In genomic region chr13:92131384-92132150, GRCm38 (mm10) we compare ENCODE assay signal across 9 mouse cellular contexts. TPM values are rescaled to one million over a fixed set of nuclear protein-coding genes. Genes with fewer than 3 reads are reported as not detected.
DNase-seq lines count a peak whose midpoint lies in the region; ATAC-seq lines count a peak whose summit lies in the region.
"Had no signal": no experiment of that assay in that cellular context is flagged by ENCODE, and none has a peak within 500 bp of the region (broad histone marks: within the 10 kb centered on the region; RNA-seq: fewer than 3 reads in every experiment).

TSS of gene Rasgrf2 (minus strand) at chr13:92131656.

- 2% methylated on average over 68 of the region's 70 CpGs for WGBS in embryonic facial prominence, embryonic 11.5 days
- WGBS in heart, embryonic 11.5 days (ENCODE audit: insufficient replicate concordance) = 2% methylated on average over 70 of the region's 70 CpGs
- WGBS in kidney, embryonic 16.5 days = 1% methylated on average over 70 of the region's 70 CpGs
- WGBS in neural tube, embryonic 12.5 days = 2% methylated on average over 70 of the region's 70 CpGs

- H3K27me3 ChIP-seq in embryonic facial prominence, embryonic 11.5 days (ENCODE audit: control insufficient read depth, insufficient read depth, low read length) = peaks cover 16% of the 10 kb centered on the region
- peaks cover 11% of the 10 kb centered on the region; the same call in 1 of the 2 replicates for H3K27me3 ChIP-seq in heart, embryonic 11.5 days (ENCODE audit: control insufficient read depth, insufficient read depth, low read length)
- H3K27me3 ChIP-seq in kidney, embryonic 16.5 days (ENCODE audit: insufficient read depth, low read length) = peaks cover 28% of the 10 kb centered on the region
- H3K27me3 ChIP-seq in neural tube, embryonic 12.5 days (replicated peaks) = peaks cover 19% of the 10 kb centered on the region

- peak; percentile 11 for DNase-seq in gastrocnemius, postnatal 10 days
- no peak for DNase-seq in gastrocnemius, adult 8-10 months (ENCODE audit: low spot score in 2 of 2)
- peak; percentile 56 for DNase-seq in embryonic facial prominence, embryonic 11.5 days (ENCODE audit: low spot score)
- DNase-seq in liver = peak; percentile 18
- DNase-seq in natural killer cell, adult 2 months (ENCODE audit: low spot score in 2 of 2) = no peak

- peak within 1 kb of the TSS; percentile 14; the same call in 1 of the 2 replicates for H3K9ac ChIP-seq in embryonic facial prominence, embryonic 11.5 days (replicated peaks; ENCODE audit: low read length)
- H3K9ac ChIP-seq in heart, embryonic 11.5 days (ENCODE audit: low read depth, low read length) = peak within 1 kb of the TSS; percentile 60
- peak within 1 kb of the TSS; percentile 57 for H3K9ac ChIP-seq in kidney, embryonic 16.5 days (replicated peaks; ENCODE audit: low read length)
- H3K9ac ChIP-seq in neural tube, embryonic 12.5 days = peak within 1 kb of the TSS; percentile 53; the same call in 1 of the 2 replicates

- peak; percentile 86 for ATAC-seq in embryonic facial prominence, embryonic 11.5 days (replicated peaks; ENCODE audit: insufficient number of reproducible peaks, low FRiP score, low TSS enrichment, low read depth)
- ATAC-seq in heart, embryonic 11.5 days (replicated peaks; ENCODE audit: insufficient number of reproducible peaks, low FRiP score, low TSS enrichment) = peak; percentile 49
- peak; percentile 84 for ATAC-seq in kidney, embryonic 16.5 days (ENCODE audit: low FRiP score, low TSS enrichment)
- peak; percentile 92 for ATAC-seq in neural tube, embryonic 12.5 days (ENCODE audit: low FRiP score, low read depth)

- H3K27ac ChIP-seq in embryonic facial prominence, embryonic 11.5 days (replicated peaks; ENCODE audit: low read depth, low read length) = no peak within 1 kb of the TSS
- no peak within 1 kb of the TSS for H3K27ac ChIP-seq in heart, embryonic 11.5 days (ENCODE audit: low read depth, low read length)
- no peak within 1 kb of the TSS for H3K27ac ChIP-seq in kidney, embryonic 16.5 days (ENCODE audit: low read length)
- no peak within 1 kb of the TSS for H3K27ac ChIP-seq in neural tube, embryonic 12.5 days

- H3K36me3 ChIP-seq in embryonic facial prominence, embryonic 11.5 days (replicated peaks; ENCODE audit: control insufficient read depth, insufficient read depth, low read depth, low read length) = no peaks in the 10 kb centered on the region
- no peaks in the 10 kb centered on the region for H3K36me3 ChIP-seq in heart, embryonic 11.5 days (ENCODE audit: control insufficient read depth, insufficient read depth, low read length)
- no peaks in the 10 kb centered on the region for H3K36me3 ChIP-seq in kidney, embryonic 16.5 days (ENCODE audit: insufficient read depth, low read length)
- H3K36me3 ChIP-seq in neural tube, embryonic 12.5 days = no peaks in the 10 kb centered on the region
- H3K36me3 ChIP-seq: G1E had no signal

- peak within 1 kb of the TSS; percentile 95 for H3K4me2 ChIP-seq in embryonic facial prominence, embryonic 11.5 days (ENCODE audit: low read depth, low read length)
- peak within 1 kb of the TSS; percentile 99 for H3K4me2 ChIP-seq in heart, embryonic 11.5 days
- H3K4me2 ChIP-seq in kidney, embryonic 16.5 days (replicated peaks; ENCODE audit: low read depth, low read length) = peak within 1 kb of the TSS; percentile 96
- peak within 1 kb of the TSS; percentile 96 for H3K4me2 ChIP-seq in neural tube, embryonic 12.5 days (replicated peaks)

- no peaks in the 10 kb centered on the region for H3K9me3 ChIP-seq in embryonic facial prominence, embryonic 11.5 days (replicated peaks; ENCODE audit: control insufficient read depth, low read length)
- no peaks in the 10 kb centered on the region for H3K9me3 ChIP-seq in heart, embryonic 11.5 days (replicated peaks; ENCODE audit: control insufficient read depth, low read length)
- H3K9me3 ChIP-seq in kidney, embryonic 16.5 days (ENCODE audit: low read length) = no peaks in the 10 kb centered on the region
- H3K9me3 ChIP-seq in neural tube, embryonic 12.5 days = no peaks in the 10 kb centered on the region

- no peaks in the 10 kb centered on the region for H3K4me1 ChIP-seq in embryonic facial prominence, embryonic 11.5 days (ENCODE audit: control insufficient read depth, insufficient read depth, low read length)
- H3K4me1 ChIP-seq in heart, embryonic 11.5 days (ENCODE audit: control insufficient read depth, insufficient read depth, low read length) = peaks cover 7% of the 10 kb centered on the region; the same call in 1 of the 2 replicates
- peaks cover 8% of the 10 kb centered on the region for H3K4me1 ChIP-seq in kidney, embryonic 16.5 days (ENCODE audit: insufficient read depth, low read length)
- peaks cover 12% of the 10 kb centered on the region for H3K4me1 ChIP-seq in neural tube, embryonic 12.5 days

- H3K4me3 ChIP-seq in embryonic facial prominence, embryonic 11.5 days (ENCODE audit: low read depth, low read length) = peak within 1 kb of the TSS; percentile 50
- peak within 1 kb of the TSS; percentile 61 for H3K4me3 ChIP-seq in heart, embryonic 11.5 days (ENCODE audit: low read depth, low read length)
- H3K4me3 ChIP-seq in kidney, embryonic 16.5 days (ENCODE audit: low read length) = peak within 1 kb of the TSS; percentile 60
- peak within 1 kb of the TSS; percentile 51 for H3K4me3 ChIP-seq in neural tube, embryonic 12.5 days

RNA-seq across cellular contexts. Expression of gene Rasgrf2, which starts in this region (rescaled TPM):
- 1 to 10 TPM; 2.0 to 2.3 TPM for total RNA-seq in gastrocnemius, postnatal 10 days (2021)
- total RNA-seq in gastrocnemius, adult 8-10 months (2022) = 1 to 10 TPM; 3.9 to 8.8 (median 5.3) TPM
- polyA plus RNA-seq in embryonic facial prominence, embryonic 11.5 days (2014; fragmentation: Nextera tagmentation; extraction: Ambion mirVana) = 0.10 TPM in 1 of 2 replicates, not detected in the other
- 0.68 and 0.87 TPM in 2 replicates for polyA plus RNA-seq in heart, embryonic 11.5 days (2014; fragmentation: Nextera tagmentation; extraction: Ambion mirVana)
- 1.0 and 2.5 TPM in 2 replicates for polyA plus RNA-seq in kidney, embryonic 16.5 days (2015; fragmentation: Nextera tagmentation; extraction: Ambion mirVana)
- polyA plus RNA-seq in neural tube, embryonic 12.5 days (2016; fragmentation: Nextera tagmentation; extraction: Ambion mirVana) = 0.52 and 0.56 TPM in 2 replicates
- polyA plus RNA-seq: G1E had no signal

Comparison
In these comparisons a context has a peak if more than half of its experiments do, and no peak if none do; other contexts are left out.
1. DNase-seq: peak in gastrocnemius, postnatal 10 days (single experiment) and liver (single experiment); none in gastrocnemius, adult 8-10 months (0 of 2) and natural killer cell, adult 2 months (0 of 2).
2. Peak in DNase-seq, ATAC-seq, H3K4me3 ChIP-seq, H3K9ac ChIP-seq and H3K4me2 ChIP-seq in embryonic facial prominence, embryonic 11.5 days; RNA of the gene not detected or under 1 TPM.
3. Peak in ATAC-seq, H3K4me3 ChIP-seq, H3K9ac ChIP-seq and H3K4me2 ChIP-seq in heart, embryonic 11.5 days; RNA of the gene not detected or under 1 TPM.
4. Peak in ATAC-seq, H3K4me3 ChIP-seq, H3K9ac ChIP-seq and H3K4me2 ChIP-seq in neural tube, embryonic 12.5 days; RNA of the gene not detected or under 1 TPM.
5. Peak in every context shown above with its lines, with median percentiles within 50 percentile points of each other: ATAC-seq, H3K4me2 ChIP-seq, H3K4me3 ChIP-seq and H3K9ac ChIP-seq.